Mouse (Mus musculus): ENCODE measurements around the gene Nxpe5.

GRCm38 (mm10) chr5:138256966-138257584, 31.4 kb downstream of the Nxpe5 start:
- TF ChIP-seq CTCF (IDR thresholded peaks at IDR 0.05; ENCODE audit: low read depth) (no peak), EP300 (IDR thresholded peaks at IDR 0.05; ENCODE audit: low read depth) (0 out of 2 replicates have a peak, but pooled peaks have one; percentile 23)

Data from liver, postnatal 0 days (tissue).